Mouse (Mus musculus) embryo, embryonic 10.5 days (tissue): ENCODE measurements at regions not wholly inside any gene's neighbourhood (a gene's known extent, or its start where the extent isn't known, plus 50 kb on each side); places are given as distances from the start of the nearest gene placed in this dataset.
"Not testable (repeated sequence)": the region's sequence is repeated elsewhere in the genome, so short reads cannot be mapped to it uniquely, and the experiment has no call there.

Experiments
- DNase-seq: peaks from one replicate; pipeline ENCODE4 v3.0.0-alpha.2; 2015; ENCODE audit warnings: low spot score

DNA sequence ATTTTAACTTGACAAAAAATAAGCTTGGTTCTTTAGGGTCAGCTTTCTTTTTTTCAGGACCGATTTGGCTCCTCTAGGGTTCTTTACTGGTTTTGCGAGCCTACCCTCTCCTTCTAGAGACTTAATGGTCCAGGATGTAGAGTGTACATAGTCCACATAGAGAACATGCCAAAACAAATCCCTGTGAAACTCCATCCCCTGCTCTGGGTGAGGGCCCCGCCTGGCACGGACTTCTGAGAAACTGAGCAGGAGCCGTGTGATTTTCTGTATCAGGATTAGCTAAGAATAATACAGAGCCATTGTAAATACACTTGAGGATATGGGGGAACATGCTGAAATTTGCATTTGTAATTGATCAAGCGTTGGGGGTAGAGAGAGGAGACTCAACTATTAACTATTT, 118.2 kb upstream of the Teddm2 start:
- DNase-seq: no peak

DNA sequence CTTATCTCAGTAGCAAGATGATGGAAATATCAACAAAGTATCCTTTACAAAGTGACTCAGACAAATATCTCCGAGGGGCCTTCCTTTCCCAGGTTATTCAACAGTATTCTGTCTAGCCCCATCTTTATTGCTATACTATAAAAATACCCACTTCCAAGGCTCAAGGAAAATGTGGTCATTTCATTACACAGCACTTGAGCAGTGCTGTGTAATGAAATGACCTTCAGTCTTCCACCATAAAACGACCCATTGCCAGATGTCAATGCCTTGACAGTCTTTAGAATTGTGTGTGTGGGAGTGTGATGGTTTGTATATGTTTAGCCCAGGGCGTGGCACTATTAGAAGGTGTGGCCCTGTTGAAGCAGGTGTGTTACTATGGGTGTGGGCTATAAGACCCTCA, 124.3 kb upstream of the Teddm2 start:
- DNase-seq: no peak

- no peak for DNase-seq
These were observed 127.3 kb upstream of the Teddm2 start for GRCm38 (mm10) chr1:154027303-154027702.

DNA sequence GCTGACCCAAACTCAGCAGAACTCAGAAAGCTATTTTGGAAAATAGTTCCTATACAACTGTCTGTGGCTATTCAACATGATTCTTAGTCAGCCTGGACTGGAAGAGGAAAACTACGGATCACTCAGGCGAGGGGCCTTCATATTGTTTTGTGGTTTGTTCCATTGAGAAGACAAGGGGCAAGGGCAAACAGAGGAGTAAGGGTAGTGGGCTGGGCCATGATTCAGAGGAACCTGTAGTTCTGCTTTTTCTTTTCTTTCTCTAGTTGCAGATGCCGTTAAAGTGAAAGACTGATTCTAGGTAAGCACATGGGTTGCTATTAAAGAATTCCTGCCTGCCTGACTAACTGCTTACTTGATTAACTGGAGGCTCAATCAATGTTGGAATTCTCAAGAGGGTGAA, 129.8 kb upstream of the Teddm2 start:
- DNase-seq: no peak

DNA sequence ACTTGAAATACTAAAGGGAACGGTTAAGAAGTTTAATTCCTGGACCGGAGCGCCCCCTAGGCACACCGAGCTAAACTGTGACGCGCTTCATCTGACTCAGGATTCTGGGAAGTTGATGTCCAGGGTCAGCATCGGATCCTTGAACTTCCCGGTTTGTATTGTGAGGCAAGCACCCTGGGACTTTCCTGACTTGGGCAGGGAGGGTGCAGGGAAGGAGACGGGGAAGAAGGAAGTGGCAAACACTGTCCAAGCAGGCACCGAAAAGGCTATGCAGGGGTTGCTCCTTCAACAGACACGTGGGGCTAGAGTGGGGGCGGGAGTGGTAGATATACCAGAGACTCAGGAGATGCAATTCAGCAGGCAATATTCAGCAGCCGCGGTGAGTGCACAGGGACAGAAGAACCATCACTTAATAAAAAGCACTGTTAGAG, 132.7 kb upstream of the Teddm2 start:
- DNase-seq: peak; percentile 85

- no peak for DNase-seq
These were observed 134.1 kb upstream of the Teddm2 start for GRCm38 (mm10) chr1:154033958-154034606.

- no peak for DNase-seq
These were observed 136.8 kb upstream of the Teddm2 start for GRCm38 (mm10) chr1:154036729-154037270.

- DNase-seq: no peak
These were observed 138.2 kb upstream of the Teddm2 start for GRCm38 (mm10) chr1:154038241-154038640.

- DNase-seq: no peak
These were observed 140.9 kb upstream of the Teddm2 start for GRCm38 (mm10) chr1:154040907-154041306.

GRCm38 (mm10) chr1:154042956-154043355, 142.9 kb upstream of the Teddm2 start:
- no peak for DNase-seq

DNA sequence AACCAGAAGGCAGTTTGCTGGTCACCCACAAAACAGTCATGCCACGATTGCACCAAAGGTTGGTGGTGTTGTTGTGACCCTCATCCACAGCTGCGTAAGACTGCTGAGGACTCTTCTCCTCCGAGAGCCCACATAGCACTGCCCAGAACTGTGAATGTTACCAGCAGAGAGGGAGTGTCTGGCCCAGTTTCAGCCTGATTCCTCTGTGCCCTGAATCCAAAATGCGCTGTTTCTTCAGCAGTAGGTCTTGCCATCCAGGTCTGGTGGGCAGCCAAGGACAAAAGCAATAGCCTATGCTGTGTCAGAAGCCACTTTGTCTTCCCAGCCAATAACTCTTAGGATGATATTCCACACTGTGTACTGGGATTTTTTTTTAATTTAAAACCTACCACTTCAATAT, 144.7 kb upstream of the Teddm2 start:
- no peak for DNase-seq

GRCm38 (mm10) chr1:154045951-154046350, 145.9 kb upstream of the Teddm2 start:
- no peak for DNase-seq

DNA sequence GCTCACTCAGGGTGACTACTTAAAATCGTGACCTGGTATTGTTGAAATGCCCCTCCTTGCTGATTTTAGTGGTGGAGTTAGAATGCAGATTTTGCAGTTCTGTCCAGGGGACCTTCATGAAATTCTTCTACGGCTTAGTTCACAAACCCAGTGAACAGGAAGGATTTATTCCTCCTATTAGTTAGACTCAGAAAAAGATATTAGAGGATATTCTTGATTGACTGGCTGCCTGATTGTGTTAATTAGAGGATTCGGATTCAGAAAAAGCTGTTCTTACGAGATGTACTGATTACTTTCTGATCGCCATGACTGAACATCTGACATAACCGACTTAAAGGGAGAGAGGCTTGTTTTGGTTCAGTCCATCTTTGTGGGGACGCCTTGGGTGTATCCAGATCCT, 147.3 kb upstream of the Zfp648 start:
- DNase-seq: no peak

- DNase-seq: no peak
These were observed 146.1 kb upstream of the Zfp648 start for GRCm38 (mm10) chr1:154054874-154055273.

DNA sequence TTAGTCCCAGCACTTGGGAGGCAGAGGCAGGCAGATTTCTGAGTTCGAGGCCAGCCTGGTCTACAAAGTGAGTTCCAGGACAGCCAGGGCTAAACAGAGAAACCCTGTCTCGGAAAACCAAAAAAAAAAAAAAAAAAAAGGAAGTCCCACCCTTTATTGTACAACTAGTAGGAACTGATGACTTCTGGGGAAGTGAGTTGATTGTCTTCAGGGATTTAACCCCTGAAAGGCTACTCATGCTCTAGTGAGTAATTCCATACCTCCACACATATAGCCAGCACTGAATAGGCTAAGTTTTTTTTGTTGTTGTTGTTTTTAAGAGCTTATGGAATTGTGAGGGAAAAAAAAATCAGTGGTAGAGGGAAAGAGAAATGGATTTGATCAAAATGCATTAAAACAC, 139.6 kb upstream of the Zfp648 start:
- not testable (repeated sequence) for DNase-seq

- no peak for DNase-seq
These were observed 139.1 kb upstream of the Zfp648 start for GRCm38 (mm10) chr1:154061851-154062250.

GRCm38 (mm10) chr1:154062666-154063065, 138.3 kb upstream of the Zfp648 start:
- DNase-seq: no peak

GRCm38 (mm10) chr1:154064633-154065032, 136.4 kb upstream of the Zfp648 start:
- no peak for DNase-seq

DNA sequence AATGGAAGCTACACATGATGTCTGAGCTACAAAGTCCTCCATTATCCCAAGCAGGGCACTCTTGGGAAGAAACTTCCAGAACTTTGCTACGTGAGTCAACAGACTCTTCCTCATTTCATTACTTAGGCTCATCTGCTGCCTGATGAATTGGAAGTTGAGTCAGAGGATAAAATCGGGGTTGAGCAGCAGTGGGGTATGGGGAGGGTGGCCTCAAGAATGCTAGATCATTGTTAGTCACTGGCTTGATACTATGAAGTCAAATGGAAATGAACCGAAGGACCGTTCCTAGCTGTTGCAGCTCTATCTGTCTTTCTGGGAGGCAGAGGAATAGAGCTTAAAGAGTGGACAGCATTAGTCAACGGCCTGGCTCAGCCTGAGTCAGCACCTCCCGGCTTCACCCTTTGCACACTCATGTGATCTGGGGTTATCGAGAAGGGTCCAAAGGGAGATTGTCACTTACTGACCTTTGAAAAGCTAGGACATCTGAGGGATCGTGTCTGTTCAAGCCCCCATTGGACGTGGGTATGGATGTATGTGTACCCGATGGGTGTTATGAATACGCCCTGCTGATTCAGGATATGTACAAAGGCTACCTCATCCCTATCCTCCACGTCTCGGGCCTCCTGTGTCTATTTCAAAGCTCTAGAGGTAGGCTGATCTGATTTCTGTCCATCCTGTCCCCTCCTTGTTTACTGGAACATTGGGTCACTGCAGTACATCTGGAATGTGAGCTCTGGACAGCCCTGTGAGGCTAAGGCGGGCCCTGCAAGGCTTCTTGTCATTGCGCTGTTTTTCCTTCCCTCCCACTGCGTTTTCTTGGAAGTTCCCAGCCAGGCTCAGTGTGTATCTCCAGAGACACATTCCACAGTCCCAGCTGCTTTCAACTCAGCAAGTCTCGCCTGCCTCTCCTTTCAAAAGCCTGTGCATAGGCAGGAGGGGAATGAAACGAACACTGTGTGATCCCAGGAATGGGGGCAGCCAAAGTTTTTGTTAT, 135.4 kb upstream of the Zfp648 start:
- no peak for DNase-seq

GRCm38 (mm10) chr1:154067856-154068255, 133.1 kb upstream of the Zfp648 start:
- DNase-seq: no peak

GRCm38 (mm10) chr1:154074270-154074669, 126.7 kb upstream of the Zfp648 start:
- DNase-seq: no peak

DNA sequence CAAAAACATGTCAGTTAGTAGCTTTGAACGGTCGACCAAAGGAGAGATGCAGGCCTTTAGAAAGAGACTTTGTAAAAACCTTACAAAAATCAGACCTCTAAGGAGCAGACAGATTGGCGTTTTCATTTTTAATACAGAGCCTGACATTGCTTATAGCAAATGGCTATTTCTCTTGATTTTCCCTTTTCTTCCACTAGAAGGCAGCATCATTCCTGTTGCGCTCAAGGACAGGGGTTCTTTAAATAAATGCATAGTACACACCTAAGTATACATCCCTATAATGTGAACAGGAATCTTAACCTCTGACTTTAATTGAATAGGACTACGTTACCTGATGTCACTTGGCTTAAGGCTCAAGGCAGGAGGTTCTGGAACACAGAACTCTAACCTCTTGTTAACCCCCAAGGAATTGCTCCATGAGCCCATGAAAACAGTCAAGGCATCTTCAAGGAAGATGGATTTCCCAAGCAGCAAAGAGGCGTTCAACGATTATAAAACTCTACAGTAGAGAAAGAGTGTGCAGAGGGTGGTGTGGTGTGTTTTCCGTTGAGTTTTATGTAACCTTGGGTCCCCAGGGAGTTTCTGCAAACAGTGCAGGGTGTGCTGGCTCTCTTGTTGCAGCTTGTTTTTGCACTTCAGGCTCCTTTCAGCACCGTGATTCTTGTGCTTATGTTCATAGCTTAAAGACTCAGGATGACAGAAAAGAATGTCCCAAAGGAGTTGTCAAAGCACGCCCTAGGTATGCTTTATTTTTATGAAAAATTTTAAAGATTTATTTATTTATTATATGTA, 124.1 kb upstream of the Zfp648 start:
- DNase-seq: peak; percentile 32
